Mouse (Mus musculus) liver, embryonic 12.5 days (tissue): ENCODE results near the gene Gm15023. TPM values are rescaled to one million over a fixed set of nuclear protein-coding genes. Genes with fewer than 3 reads are reported as not detected.
"Not testable (repeated sequence)": the region's sequence is repeated elsewhere in the genome, so short reads cannot be mapped to it uniquely, and the experiment has no call there.

ENCODE experiments used
- ATAC-seq: fragments of 200-750 bp; cut with Nextera tagmentation; 2 replicates; pipeline ENCODE4 v1.8.0; 2017; ENCODE audit warnings: moderate number of reproducible peaks, mild to moderate bottlenecking, moderate library complexity
- H3K27ac ChIP-seq: fragments of 300-500 bp; sonication (generic); 2 replicates; pipeline ENCODE4 v1.5.1; 2016; ENCODE audit warnings: mild to moderate bottlenecking
- H3K27me3 ChIP-seq: fragments of 300-500 bp; sonication (generic); replicated peaks from 2 replicates; pipeline ENCODE4 v1.6.1; 2016; ENCODE audit warnings: mild to moderate bottlenecking, moderate library complexity
- H3K36me3 ChIP-seq: fragments of 300-500 bp; sonication (generic); 2 replicates; pipeline ENCODE4 v1.6.1; 2016; ENCODE audit warnings: mild to moderate bottlenecking, moderate library complexity
- H3K4me1 ChIP-seq: fragments of 300-500 bp; sonication (generic); 2 replicates; pipeline ENCODE4 v1.6.1; 2016
- H3K4me2 ChIP-seq: fragments of 300-500 bp; sonication (generic); 2 replicates; pipeline ENCODE4 v1.6.1; 2016; ENCODE audit warnings: mild to moderate bottlenecking, moderate library complexity
- H3K4me3 ChIP-seq: fragments of 300-500 bp; sonication (generic); 2 replicates; pipeline ENCODE4 v1.5.1; 2016; ENCODE audit warnings: mild to moderate bottlenecking, moderate library complexity
- H3K9ac ChIP-seq: fragments of 300-500 bp; sonication (generic); 2 replicates; pipeline ENCODE4 v1.6.1; 2016; ENCODE audit warnings: mild to moderate bottlenecking, moderate library complexity
- H3K9me3 ChIP-seq: fragments of 300-500 bp; sonication (generic); replicated peaks from 2 replicates; pipeline ENCODE4 v1.6.1; 2016; ENCODE audit warnings: mild to moderate bottlenecking, moderate library complexity
- WGBS: fragments of 180-500 bp; shearing (Covaris S2); methylation state at CpG from one replicate; pipeline ENCODE4 v1.1.7; 2016; ENCODE audit not compliant: insufficient replicate concordance; 5-methylcytosine and 5-hydroxymethylcytosine counted together
- polyA plus RNA-seq: library from polyadenylated mRNA; unstranded; fragments of >200 nt; fragmentation: Nextera tagmentation; extraction: Ambion mirVana; gene quantifications from 2 replicates; pipeline ENCODE4 v1.2.1, GENCODE M21; 2016

The Gm15023 gene
- not detected in 2 replicates for polyA plus RNA-seq

GRCm38 (mm10) chrX:135177532-135177931, at the start of gene Gm15023:
Gm15023 (minus strand) TSS chrX:135177632.
- H3K9me3 ChIP-seq, H3K4me1 ChIP-seq, H3K27ac ChIP-seq, H3K4me2 ChIP-seq, H3K9ac ChIP-seq, ATAC-seq, H3K4me3 ChIP-seq, H3K27me3 ChIP-seq, H3K36me3 ChIP-seq: not testable (repeated sequence)
- 92% methylated on average over 2 of the region's 14 CpGs for WGBS

GRCm38 (mm10) chrX:135210436-135211221, 33.2 kb upstream of the Gm15023 start, which contains the start of gene Tceal6:
Tceal6 (minus strand) TSS chrX:135210687.
- no peaks in the 10 kb centered on the region for H3K4me1 ChIP-seq
- H3K27ac ChIP-seq, result no peak within 1 kb of the TSS
- H3K36me3 ChIP-seq, result no peaks in the 10 kb centered on the region
- H3K27me3 ChIP-seq, result peaks cover 13% of the 10 kb centered on the region
- 24% methylated on average over 11 of the region's 13 CpGs for WGBS
- ATAC-seq, result no peak
- H3K4me2 ChIP-seq, result peak within 1 kb of the TSS; percentile 12; the same call in 1 of the 2 replicates
- no peak within 1 kb of the TSS for H3K9ac ChIP-seq
- H3K4me3 ChIP-seq, result no peak within 1 kb of the TSS
- H3K9me3 ChIP-seq, result no peaks in the 10 kb centered on the region

GRCm38 (mm10) chrX:135209773-135210435, 32.5 kb upstream of the Gm15023 start:
- H3K4me1 ChIP-seq, H3K27ac ChIP-seq, H3K9me3 ChIP-seq, ATAC-seq, H3K4me3 ChIP-seq, H3K36me3 ChIP-seq, H3K9ac ChIP-seq: not testable (repeated sequence)
- Histone ChIP-seq H3K4me2 (peak overlapping the region; percentile 12; the same call in 1 of the 2 replicates), H3K27me3 (peaks cover 13% of the 10 kb centered on the region)
- WGBS, result 15% methylated on average over 20 of the region's 21 CpGs

- H3K36me3 ChIP-seq, H3K4me3 ChIP-seq, ATAC-seq, H3K9me3 ChIP-seq, H3K27me3 ChIP-seq, H3K4me2 ChIP-seq, H3K27ac ChIP-seq, H3K4me1 ChIP-seq, H3K9ac ChIP-seq: not testable (repeated sequence)
- WGBS, result no CpG with 5 or more reads among the region's 6 CpGs
Measured at GRCm38 (mm10) chrX:135189924-135190323, 12.5 kb upstream of the Gm15023 start.

- not testable (repeated sequence) for ATAC-seq, H3K27ac ChIP-seq, H3K36me3 ChIP-seq, H3K4me1 ChIP-seq, H3K27me3 ChIP-seq, H3K4me3 ChIP-seq, H3K9ac ChIP-seq, H3K9me3 ChIP-seq, H3K4me2 ChIP-seq
- WGBS, result no CpG with 5 or more reads among the region's 3 CpGs
Measured at GRCm38 (mm10) chrX:135188661-135189060, 11.2 kb upstream of the Gm15023 start.

Other genes starting within 250 kb of the Gm15023 start
- gene Nxf2, start 212.9 kb downstream of the Gm15023 start, polyA plus RNA-seq, result 0.32 and 0.50 TPM in 2 replicates
- 1.5 and 1.7 TPM in 2 replicates for gene Zmat1, start 168.4 kb downstream of the Gm15023 start, polyA plus RNA-seq
- 0.18 TPM in 1 of 2 replicates, not detected in the other for gene Tceal6, start 33.1 kb upstream of the Gm15023 start, polyA plus RNA-seq
- gene Pramel3, start 124.7 kb upstream of the Gm15023 start, polyA plus RNA-seq, result not detected in 2 replicates
- not detected in 2 replicates for gene Gm5128, start 195.7 kb upstream of the Gm15023 start, polyA plus RNA-seq